Mouse (Mus musculus) duodenum, adult 2 months (tissue): Measurements from ENCODE around the gene Slc10a3. TPM values are rescaled to one million over a fixed set of nuclear protein-coding genes. Genes with fewer than 3 reads are reported as not detected.

ENCODE experiments used
- polyA plus RNA-seq: library from polyadenylated mRNA; depleted of rRNA; stranded (reverse); fragments of >200 nt; gene quantifications from 2 replicates; pipeline ENCODE4 v1.2.3, GENCODE M21; 2012; ENCODE audit warnings: low replicate concordance; rRNA removed

Slc10a3 gene
- polyA plus RNA-seq = 11.5 and 11.9 TPM in 2 replicates

DNA sequence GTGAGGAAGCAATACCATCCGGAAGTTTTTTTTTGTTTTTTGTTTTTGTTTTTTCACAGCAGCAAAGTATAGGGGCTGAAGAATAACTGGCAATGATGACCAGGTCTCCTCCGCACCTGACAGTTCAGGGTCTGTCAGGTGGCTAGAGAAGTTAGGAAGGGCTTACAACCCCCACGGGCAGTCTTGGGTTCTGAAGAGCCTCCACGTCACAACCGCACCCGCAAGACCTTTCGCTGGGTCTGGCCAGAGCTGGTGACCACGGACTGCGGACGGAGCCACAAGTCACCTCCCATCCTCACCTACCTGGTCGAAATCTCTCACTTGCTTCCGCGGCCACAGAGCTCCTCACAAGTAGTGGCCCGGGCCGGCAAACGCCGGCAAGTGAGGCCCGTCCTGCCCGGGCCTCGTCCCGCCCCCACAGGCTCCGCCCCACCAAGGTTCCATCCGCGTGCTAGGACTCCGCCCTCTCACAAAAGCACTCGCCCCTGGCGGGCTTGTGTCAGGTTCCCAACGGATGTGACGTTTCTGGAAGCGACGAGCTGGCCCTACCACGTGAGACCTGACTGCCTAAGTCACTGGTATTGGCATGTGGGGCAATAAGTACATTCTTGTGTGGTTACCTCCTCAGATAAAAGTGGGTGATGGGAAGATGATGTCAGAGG lies at the start of gene Slc10a3, which contains the start of gene Ubl4a:
Slc10a3 (minus strand) TSS at position 462 of the 662 bp plus-strand sequence.
Ubl4a (minus strand) TSS at position 331 of the 662 bp plus-strand sequence.

DNA sequence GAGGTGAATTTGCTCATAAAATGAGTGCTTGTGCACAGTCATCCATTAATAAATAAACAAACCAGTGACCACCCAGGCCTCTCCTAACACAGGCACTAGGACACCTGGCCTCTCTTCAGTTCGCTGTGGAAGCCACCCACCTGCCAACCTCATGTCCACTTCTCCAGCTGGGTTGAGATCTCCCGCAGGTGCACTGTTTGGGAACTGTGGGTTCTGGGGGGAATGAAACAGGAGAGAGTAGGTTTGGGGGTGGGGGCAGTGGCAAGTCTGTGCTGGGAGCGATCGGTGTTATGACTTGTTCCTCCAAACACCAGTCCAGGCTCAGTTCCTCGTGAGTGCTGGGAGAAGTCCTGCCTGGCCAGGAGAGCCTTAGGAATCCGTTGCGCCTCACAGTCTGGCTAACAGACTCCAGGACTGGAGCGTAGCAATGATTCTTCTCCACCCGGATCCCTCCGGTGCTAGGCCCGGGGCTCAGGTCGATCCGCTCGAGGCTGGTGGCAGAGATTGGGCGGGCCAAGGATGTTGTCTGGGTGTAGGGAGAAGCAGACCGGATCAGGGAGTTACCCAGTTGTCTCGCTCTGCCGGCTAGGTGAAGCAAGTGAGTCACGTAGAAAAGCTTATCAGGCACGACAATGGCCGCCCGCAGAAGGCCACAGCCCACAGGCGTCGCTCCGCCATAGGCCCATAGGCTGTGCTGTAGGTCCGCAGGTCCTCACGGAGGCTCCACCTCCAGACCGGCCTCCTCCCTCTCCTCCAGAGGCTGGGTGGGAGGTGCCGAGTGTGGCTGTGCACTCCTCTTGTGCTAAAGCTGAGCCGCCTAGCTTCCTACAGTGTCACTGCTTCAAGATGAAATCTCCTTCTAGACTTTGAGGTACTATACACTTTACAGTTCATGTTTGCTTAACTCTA lies 19.6 kb upstream of the Slc10a3 start, which contains the start of the genes Fam3a and Ikbkg:
Fam3a (minus strand) TSS at position 738 of the 909 bp plus-strand sequence.
Ikbkg (plus strand) TSS at position 756 of the 909 bp plus-strand sequence.

DNA sequence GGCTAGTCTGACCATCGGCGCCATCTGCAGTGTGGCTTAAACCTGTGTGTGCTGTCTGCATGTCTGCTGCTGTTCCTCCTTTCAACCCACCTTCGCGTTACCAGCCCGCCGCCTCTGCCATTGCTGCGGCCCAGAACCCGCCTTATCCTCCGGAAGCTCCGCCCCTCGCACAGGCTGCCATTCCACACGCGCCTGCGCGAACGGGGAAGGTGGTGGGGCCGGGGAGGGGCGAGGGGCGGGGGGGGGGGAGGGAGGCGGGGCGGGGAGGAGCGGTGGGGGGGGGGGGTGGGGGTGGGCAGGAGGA lies 19.7 kb downstream of the Slc10a3 start, which contains the start of gene Lage3:
Lage3 (minus strand) TSS at position 152 of the 304 bp plus-strand sequence.

DNA sequence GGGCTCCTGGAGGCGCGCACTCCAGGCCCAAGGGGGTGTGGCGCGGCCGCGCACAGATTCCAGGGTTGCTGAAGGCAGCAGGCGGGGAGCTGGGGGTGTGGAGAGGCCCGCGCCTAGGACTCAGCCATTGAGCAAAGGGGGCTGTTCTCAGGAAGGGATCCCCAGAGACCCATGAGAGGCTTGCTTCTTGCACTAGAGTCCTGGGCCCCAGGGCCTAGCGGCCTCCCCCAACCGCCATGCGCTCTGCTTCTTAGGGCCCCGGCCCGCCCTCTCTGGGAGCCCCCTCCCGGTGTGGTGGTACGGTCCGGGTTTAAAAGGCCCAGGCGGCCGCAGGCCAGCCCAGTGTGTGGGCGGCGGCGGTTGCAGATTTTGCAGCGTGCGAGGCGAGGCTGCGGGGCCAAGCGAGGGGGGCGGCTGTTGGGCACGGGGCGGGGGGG lies 44.4 kb downstream of the Slc10a3 start, which contains the start of gene Plxna3:
Plxna3 (plus strand) TSS at position 342 of the 437 bp plus-strand sequence.

Other genes with a start within 250 kb of the Slc10a3 start
- not detected in 2 replicates for gene Opn1mw, start 245.9 kb downstream of the Slc10a3 start, polyA plus RNA-seq
- gene Mecp2, start 238.0 kb downstream of the Slc10a3 start, polyA plus RNA-seq = 1.9 and 2.2 TPM in 2 replicates
- gene Tex28, start 205.5 kb downstream of the Slc10a3 start, polyA plus RNA-seq = not detected in 2 replicates
- gene Tktl1, start 196.1 kb downstream of the Slc10a3 start, polyA plus RNA-seq = not detected in 2 replicates
- gene Flna, start 123.5 kb downstream of the Slc10a3 start, polyA plus RNA-seq = 252 and 315 TPM in 2 replicates
- 32.5 and 51.7 TPM in 2 replicates for gene Emd, start 118.7 kb downstream of the Slc10a3 start, polyA plus RNA-seq
- 597 and 840 TPM in 2 replicates for gene Rpl10, start 102.5 kb downstream of the Slc10a3 start, polyA plus RNA-seq
- gene Taz, start 91.4 kb downstream of the Slc10a3 start, polyA plus RNA-seq = 68.3 and 76.5 TPM in 2 replicates
- gene Dnase1l1, start 91.0 kb downstream of the Slc10a3 start, polyA plus RNA-seq = 13.5 and 14.5 TPM in 2 replicates
- 124 and 181 TPM in 2 replicates for gene Atp6ap1, start 76.3 kb downstream of the Slc10a3 start, polyA plus RNA-seq
- gene Gdi1, start 68.4 kb downstream of the Slc10a3 start, polyA plus RNA-seq = 40.2 and 70.9 TPM in 2 replicates
- 6.0 and 7.8 TPM in 2 replicates for gene Fam50a, start 60.3 kb downstream of the Slc10a3 start, polyA plus RNA-seq
- gene Plxna3, start 44.3 kb downstream of the Slc10a3 start, polyA plus RNA-seq = 2.7 and 6.4 TPM in 2 replicates
- gene Lage3, start 19.7 kb downstream of the Slc10a3 start, polyA plus RNA-seq = 16.5 and 24.4 TPM in 2 replicates
- gene Ubl4a, start 131 bp downstream of the Slc10a3 start, polyA plus RNA-seq = 32.7 and 36.9 TPM in 2 replicates
- 19.4 and 28.2 TPM in 2 replicates for gene Fam3a, start 19.9 kb upstream of the Slc10a3 start, polyA plus RNA-seq
- gene Ikbkg, start 19.9 kb upstream of the Slc10a3 start, polyA plus RNA-seq = 5.4 and 6.6 TPM in 2 replicates
- gene G6pdx, start 55.8 kb upstream of the Slc10a3 start, polyA plus RNA-seq = 18.2 and 22.2 TPM in 2 replicates
- not detected in 2 replicates for gene Gm6880, start 108.0 kb upstream of the Slc10a3 start, polyA plus RNA-seq
- gene Olfr1326-ps1, start 201.5 kb upstream of the Slc10a3 start, polyA plus RNA-seq = not detected in 2 replicates
- not detected in 2 replicates for gene Olfr1325, start 219.3 kb upstream of the Slc10a3 start, polyA plus RNA-seq